Mouse (Mus musculus) urinary bladder, postnatal 10 days (tissue): ENCODE data around the gene Cep70.

Experiments
- DNase-seq: peaks from one replicate; pipeline ENCODE4 v3.0.0; 2022; ENCODE audit warnings: low spot score

Cep70 gene

DNA sequence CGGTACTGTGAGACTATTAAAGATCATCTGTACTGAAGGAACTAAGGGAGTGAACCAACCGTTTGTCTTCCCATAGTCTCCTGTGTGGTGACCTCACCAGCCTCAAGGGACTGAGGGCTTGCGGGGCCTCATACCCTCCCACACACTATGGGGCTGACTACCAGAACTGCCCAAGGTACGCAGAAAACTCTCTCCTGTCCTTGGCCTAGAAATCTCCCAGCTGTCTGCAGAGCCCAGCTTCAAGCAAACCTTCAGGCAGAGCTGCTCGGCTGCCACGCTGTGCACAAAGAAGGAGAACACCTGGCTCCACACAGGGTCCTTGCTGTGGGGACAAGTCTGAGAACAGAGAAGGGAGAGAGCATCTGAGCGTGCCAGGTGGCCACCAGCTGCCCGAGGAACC lies 76.8 kb downstream of the Cep70 start:
- DNase-seq, result no peak

DNA sequence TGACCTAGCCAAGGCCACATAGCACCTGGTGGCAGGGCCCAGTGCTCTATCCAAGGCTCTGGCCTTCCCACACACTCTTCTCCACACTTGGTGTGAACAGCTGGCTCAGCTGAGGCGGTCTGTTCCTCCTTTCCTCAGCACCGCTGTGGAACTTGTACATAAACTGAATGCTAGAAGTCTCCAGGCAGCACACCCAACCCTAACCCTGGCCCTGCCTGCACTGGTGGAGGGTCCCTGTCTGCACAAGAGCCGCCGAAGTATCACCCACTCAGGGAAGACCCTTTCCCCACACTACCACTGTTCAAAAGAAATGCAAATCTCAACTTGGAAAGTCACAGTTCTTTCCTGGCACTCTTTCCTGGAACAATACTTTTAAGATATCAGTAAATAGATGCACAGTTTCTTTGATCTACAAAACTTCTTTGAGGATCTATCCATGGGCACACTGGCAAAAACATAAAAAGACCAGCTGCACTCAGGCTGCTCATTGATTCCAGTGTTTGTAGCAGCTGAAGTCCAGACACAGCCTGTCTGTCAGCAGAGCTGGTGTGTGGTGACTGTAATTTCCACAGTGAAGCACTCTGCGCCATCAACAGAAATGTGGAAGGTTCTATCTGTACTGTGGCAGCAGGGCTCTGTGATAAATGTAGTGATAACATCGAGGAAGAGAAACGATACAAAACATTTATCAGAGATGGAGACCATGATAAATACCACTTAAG lies 82.2 kb downstream of the Cep70 start:
- DNase-seq, result no peak

GRCm38 (mm10) chr9:99325961-99326360 lies 82.8 kb downstream of the Cep70 start:
- no peak for DNase-seq

DNA sequence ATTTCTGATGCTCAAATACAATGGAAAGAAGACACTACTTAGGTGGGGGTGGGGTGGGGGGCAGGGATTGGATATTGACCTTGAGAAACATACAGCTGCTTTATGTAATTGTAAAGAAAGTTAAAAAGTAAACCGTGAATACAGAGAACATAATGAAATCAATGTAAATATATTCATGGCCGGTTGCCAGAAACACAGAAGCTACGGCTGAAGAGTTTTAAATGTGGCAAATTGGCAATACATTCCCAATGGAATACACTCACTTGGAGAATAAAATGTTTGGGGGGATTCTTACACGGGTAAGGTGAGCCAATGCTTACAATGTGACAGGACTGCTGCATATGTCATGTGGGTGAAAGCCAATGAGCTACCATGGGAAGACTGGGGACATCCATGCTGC lies 83.7 kb downstream of the Cep70 start:
- no peak for DNase-seq

DNA sequence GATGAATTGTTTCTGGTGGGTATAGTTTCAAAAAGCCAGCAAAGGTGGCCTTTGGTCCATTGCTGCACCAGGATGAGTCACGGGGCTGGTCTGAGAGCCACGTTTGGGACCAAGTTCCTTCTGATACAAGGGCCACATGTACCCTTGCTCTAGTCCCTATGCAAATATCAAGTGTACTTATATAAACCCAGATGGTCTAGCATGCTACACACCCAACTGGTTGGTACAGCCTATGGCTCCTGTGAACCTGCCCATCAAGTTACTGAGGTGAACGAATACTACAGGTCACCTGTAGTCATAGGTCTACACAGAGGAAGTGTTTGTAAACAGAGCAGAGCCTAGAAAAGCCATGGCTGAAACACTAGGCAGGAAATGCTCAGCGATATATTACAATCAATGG lies 93.4 kb downstream of the Cep70 start:
- DNase-seq, result no peak

DNA sequence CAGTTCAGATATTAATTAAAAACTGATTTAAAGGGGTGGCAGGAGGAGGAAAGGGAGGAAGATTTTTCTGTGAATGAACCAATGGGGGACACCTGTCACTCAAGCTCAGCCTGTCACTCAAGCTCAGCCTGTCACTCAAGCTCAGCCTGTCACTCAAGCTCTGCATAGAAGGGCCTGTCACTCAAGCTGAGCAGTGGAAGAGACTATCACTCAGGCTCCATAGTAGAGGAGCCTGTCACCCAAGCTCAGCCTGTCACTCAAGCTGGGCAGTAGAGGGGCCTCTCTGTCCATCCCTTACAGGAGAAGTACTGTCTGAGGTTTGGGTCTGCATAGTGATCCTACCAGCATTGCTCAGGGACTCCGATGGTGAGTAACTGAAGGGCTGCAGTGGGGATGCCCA lies 95.1 kb downstream of the Cep70 start:
- no peak for DNase-seq

DNA sequence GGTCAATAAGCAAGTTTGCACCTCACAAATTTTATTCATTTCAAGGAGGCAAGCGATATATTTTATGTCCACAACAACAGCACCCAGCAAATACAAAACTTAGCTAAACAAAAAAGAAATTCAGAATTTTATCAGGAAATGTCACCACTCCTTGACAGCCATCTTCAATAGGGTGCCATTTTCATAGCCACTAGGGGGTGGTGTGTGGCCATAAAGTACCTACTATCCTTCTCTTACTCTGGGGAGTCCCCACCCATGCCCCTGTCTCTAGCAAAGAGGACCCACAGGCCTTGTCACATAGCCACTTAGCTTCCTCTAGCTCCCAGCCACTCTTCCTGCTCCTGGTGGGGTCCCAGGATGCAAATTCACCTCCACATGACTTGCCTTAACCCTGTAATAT lies 96.0 kb downstream of the Cep70 start:
- no peak for DNase-seq

DNA sequence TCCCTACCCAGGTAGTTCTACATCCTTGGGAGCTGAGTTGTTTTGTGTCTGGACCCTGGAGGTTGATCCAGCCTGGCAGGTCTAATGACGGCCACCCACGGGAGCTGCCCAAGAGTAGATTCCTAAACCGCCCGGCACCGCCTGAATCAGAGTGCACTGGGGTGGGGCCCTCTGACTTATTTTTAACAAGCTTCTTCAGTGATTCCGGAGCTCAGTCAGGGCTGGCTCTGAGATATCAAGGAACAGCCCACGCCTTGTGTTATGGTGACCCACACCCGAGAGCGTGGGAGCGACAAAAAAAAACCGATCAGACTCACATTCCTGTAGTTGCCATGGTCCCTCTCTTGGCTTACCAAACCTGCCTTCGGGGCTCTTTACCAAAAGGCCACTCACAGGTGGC lies 97.0 kb downstream of the Cep70 start:
- DNase-seq, result no peak

DNA sequence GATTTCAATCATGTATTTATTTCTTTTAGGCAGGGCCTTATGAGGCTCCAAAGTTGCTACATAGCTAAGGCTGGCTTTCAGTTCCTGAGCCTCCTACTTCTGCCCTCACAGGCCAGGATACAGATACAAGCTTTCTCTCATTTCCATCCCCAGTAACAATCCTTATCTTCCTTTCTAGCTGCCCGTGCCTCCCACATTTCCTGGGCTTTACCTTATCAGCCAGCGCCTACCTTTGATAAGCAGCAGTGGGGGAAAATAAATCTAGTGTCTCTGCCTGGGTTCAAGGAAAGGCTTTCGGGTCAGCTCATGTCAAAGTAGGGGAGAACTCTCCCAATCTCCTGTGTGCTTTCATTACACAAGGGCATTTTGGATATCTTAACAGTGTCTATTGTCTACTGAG lies 98.4 kb downstream of the Cep70 start:
- DNase-seq, result no peak

GRCm38 (mm10) chr9:99345351-99345792 lies 102.2 kb downstream of the Cep70 start:
- no peak for DNase-seq
